Mouse (Mus musculus) adrenal gland, postnatal 14 days (tissue): ENCODE measurements around the gene Ugt8a. TPM values are rescaled to one million over a fixed set of nuclear protein-coding genes. Genes with fewer than 3 reads are reported as not detected.

Experiments used
- DNase-seq: peaks from one replicate; pipeline ENCODE4 v3.0.0; 2021; ENCODE audit warnings: mixed read lengths
- long read RNA-seq, 2 experiments: library from polyadenylated mRNA; stranded (forward); transcript quantifications; one replicate each; pipeline ENCODE4 v2.0.0; 2021
- total RNA-seq: library from RNA; stranded (reverse); gene quantifications from 2 replicates; pipeline ENCODE4 v1.2.3, GENCODE M21; 2021

The Ugt8a gene
- 0.11 TPM in 1 of 2 replicates, not detected in the other for total RNA-seq
- long read RNA-seq, experiment 1: 0 reads
- long read RNA-seq, experiment 2: 0 reads

- DNase-seq: peak; percentile 16
These were observed at the start of gene Ugt8a for GRCm38 (mm10) chr3:125938092-125938755. Ugt8a (minus strand) TSS chr3:125938619.

- no peak for DNase-seq
These were observed 48.2 kb upstream of the Ugt8a start for GRCm38 (mm10) chr3:125986639-125987038.

GRCm38 (mm10) chr3:125983707-125984420, 45.4 kb upstream of the Ugt8a start:
- no peak for DNase-seq

GRCm38 (mm10) chr3:125979475-125979874, 41.1 kb upstream of the Ugt8a start:
- no peak for DNase-seq

- no peak for DNase-seq
These were observed 37.5 kb upstream of the Ugt8a start for GRCm38 (mm10) chr3:125975899-125976298.

GRCm38 (mm10) chr3:125969458-125969857, 31.0 kb upstream of the Ugt8a start:
- no peak for DNase-seq

GRCm38 (mm10) chr3:125956196-125956885, 17.9 kb upstream of the Ugt8a start:
- DNase-seq: no peak

- no peak for DNase-seq
These were observed 16.5 kb upstream of the Ugt8a start for GRCm38 (mm10) chr3:125954881-125955280.

- DNase-seq: no peak
These were observed 2.4 kb upstream of the Ugt8a start for GRCm38 (mm10) chr3:125940811-125941210.

GRCm38 (mm10) chr3:125938756-125939109, 314 bp upstream of the Ugt8a start:
- peak; percentile 4 for DNase-seq

GRCm38 (mm10) chr3:125937536-125938091, 805 bp downstream of the Ugt8a start:
- peak; percentile 4 for DNase-seq

- DNase-seq: no peak
These were observed 2.6 kb downstream of the Ugt8a start for GRCm38 (mm10) chr3:125935796-125936195.

GRCm38 (mm10) chr3:125932594-125933237, 5.7 kb downstream of the Ugt8a start:
- no peak for DNase-seq

- no peak for DNase-seq
These were observed 7.4 kb downstream of the Ugt8a start for GRCm38 (mm10) chr3:125931059-125931458.

- peak; percentile 3 for DNase-seq
These were observed 17.5 kb downstream of the Ugt8a start for GRCm38 (mm10) chr3:125920876-125921275.

GRCm38 (mm10) chr3:125898976-125899375, 39.4 kb downstream of the Ugt8a start:
- no peak for DNase-seq

GRCm38 (mm10) chr3:125887109-125887508, 51.3 kb downstream of the Ugt8a start:
- no peak for DNase-seq

GRCm38 (mm10) chr3:125884879-125885278, 53.5 kb downstream of the Ugt8a start:
- no peak for DNase-seq

GRCm38 (mm10) chr3:125884423-125884822, 54.0 kb downstream of the Ugt8a start:
- no peak for DNase-seq

GRCm38 (mm10) chr3:125883009-125883408, 55.4 kb downstream of the Ugt8a start:
- DNase-seq: no peak

- no peak for DNase-seq
These were observed 56.6 kb downstream of the Ugt8a start for GRCm38 (mm10) chr3:125881835-125882234.

GRCm38 (mm10) chr3:125874371-125874770, 64.0 kb downstream of the Ugt8a start:
- DNase-seq: no peak
